Mouse (Mus musculus) liver, embryonic 13.5 days (tissue): ENCODE measurements around the gene Aaed1. TPM values are rescaled to one million over a fixed set of nuclear protein-coding genes. Genes with fewer than 3 reads are reported as not detected.
"Not testable (repeated sequence)": the region's sequence is repeated elsewhere in the genome, so short reads cannot be mapped to it uniquely, and the experiment has no call there.

Experiments
- ATAC-seq: fragments of 200-750 bp; cut with Nextera tagmentation; 2 replicates; pipeline ENCODE4 v1.8.0; 2017; ENCODE audit warnings: low read depth, mild to moderate bottlenecking, moderate number of reproducible peaks, moderate library complexity
- DNase-seq: peaks from one replicate; pipeline ENCODE4 v3.0.0; 2022
- H3K27ac ChIP-seq: fragments of 300-500 bp; sonication (generic); 2 replicates; pipeline ENCODE4 v1.5.1; 2015; ENCODE audit warnings: moderate library complexity, mild to moderate bottlenecking, inconsistent platforms
- H3K27me3 ChIP-seq: fragments of 300-500 bp; sonication (generic); 2 replicates; pipeline ENCODE4 v1.6.1; 2015; ENCODE audit warnings: mild to moderate bottlenecking, inconsistent platforms
- H3K36me3 ChIP-seq: fragments of 300-500 bp; sonication (generic); 2 replicates; pipeline ENCODE4 v1.6.1; 2015; ENCODE audit warnings: mild to moderate bottlenecking, inconsistent platforms
- H3K4me1 ChIP-seq: fragments of 300-500 bp; sonication (generic); replicated peaks from 2 replicates; pipeline ENCODE4 v1.6.1; 2015; ENCODE audit warnings: inconsistent platforms
- H3K4me2 ChIP-seq: fragments of 300-500 bp; sonication (generic); 2 replicates; pipeline ENCODE4 v1.6.1; 2015; ENCODE audit warnings: inconsistent platforms, mild to moderate bottlenecking, moderate library complexity
- H3K4me3 ChIP-seq: fragments of 300-500 bp; sonication (generic); replicated peaks from 2 replicates; pipeline ENCODE4 v1.5.1; 2015; ENCODE audit warnings: mild to moderate bottlenecking, inconsistent platforms
- H3K9ac ChIP-seq: fragments of 300-500 bp; sonication (generic); 2 replicates; pipeline ENCODE4 v1.6.1; 2015; ENCODE audit warnings: mild to moderate bottlenecking, inconsistent platforms
- H3K9me3 ChIP-seq: fragments of 300-500 bp; sonication (generic); replicated peaks from 2 replicates; pipeline ENCODE4 v1.6.1; 2016; ENCODE audit warnings: inconsistent platforms
- WGBS: fragments of 180-500 bp; shearing (Covaris S2); methylation state at CpG from one replicate; pipeline ENCODE4 v1.1.7; 2015; ENCODE audit not compliant: insufficient replicate concordance; 5-methylcytosine and 5-hydroxymethylcytosine counted together
- polyA plus RNA-seq: library from polyadenylated mRNA; unstranded; fragments of >200 nt; fragmentation: Nextera tagmentation; extraction: Ambion mirVana; gene quantifications from 2 replicates; pipeline ENCODE4 v1.2.1, GENCODE M21; 2015

The Aaed1 gene
- polyA plus RNA-seq, 1 experiment from 2014 or later: 21.6 TPM

GRCm38 (mm10) chr13:64273352-64273751, 39.2 kb downstream of the Aaed1 start:
- DNase-seq (no peak), ATAC-seq (no peak)
- no peaks in the 10 kb centered on the region for H3K36me3 ChIP-seq
- 34% methylated on average over 8 of the region's 8 CpGs for WGBS
- H3K27me3 ChIP-seq: peaks cover 48% of the 10 kb centered on the region
- H3K9me3 ChIP-seq: no peaks in the 10 kb centered on the region
- H3K4me2 ChIP-seq: peak overlapping the region; percentile 98
- H3K27ac ChIP-seq: no peak overlapping the region
- no peak overlapping the region for H3K9ac ChIP-seq
- H3K4me3 ChIP-seq: no peak overlapping the region
- peaks cover 25% of the 10 kb centered on the region for H3K4me1 ChIP-seq

- no peak for ATAC-seq
- DNase-seq: no peak
- Histone ChIP-seq H3K36me3 (no peaks in the 10 kb centered on the region), H3K4me1 (no peaks in the 10 kb centered on the region), H3K4me3 (no peak overlapping the region), H3K9ac (no peak overlapping the region), H3K27me3 (peaks cover 25% of the 10 kb centered on the region), H3K4me2 (no peak overlapping the region), H3K9me3 (no peaks in the 10 kb centered on the region), H3K27ac (no peak overlapping the region)
- 40% methylated on average over 4 of the region's 4 CpGs for WGBS
These were observed 44.1 kb downstream of the Aaed1 start for GRCm38 (mm10) chr13:64268384-64268783.

- no peak overlapping the region for H3K27ac ChIP-seq
- H3K4me2 ChIP-seq: no peak overlapping the region
- no peaks in the 10 kb centered on the region for H3K36me3 ChIP-seq
- H3K9ac ChIP-seq: no peak overlapping the region
- no peak for DNase-seq
- no peaks in the 10 kb centered on the region for H3K9me3 ChIP-seq
- no peak overlapping the region for H3K4me3 ChIP-seq
- H3K27me3 ChIP-seq: peaks cover 15% of the 10 kb centered on the region
- no peaks in the 10 kb centered on the region for H3K4me1 ChIP-seq
- no peak for ATAC-seq
- WGBS: 45% methylated on average over 9 of the region's 9 CpGs
These were observed 45.4 kb downstream of the Aaed1 start for GRCm38 (mm10) chr13:64267151-64267550.

GRCm38 (mm10) chr13:64264586-64264985, 47.9 kb downstream of the Aaed1 start:
- Histone ChIP-seq H3K9ac (no peak overlapping the region), H3K27ac (no peak overlapping the region), H3K36me3 (no peaks in the 10 kb centered on the region), H3K27me3 (no peaks in the 10 kb centered on the region), H3K4me3 (no peak overlapping the region), H3K4me2 (no peak overlapping the region), H3K9me3 (no peaks in the 10 kb centered on the region), H3K4me1 (no peaks in the 10 kb centered on the region)
- no peak for ATAC-seq
- DNase-seq: no peak
- 71% methylated on average over 6 of the region's 6 CpGs for WGBS

GRCm38 (mm10) chr13:64259903-64260302, 52.6 kb downstream of the Aaed1 start:
- 82% methylated on average over 7 of the region's 7 CpGs for WGBS
- no peak overlapping the region for H3K9ac ChIP-seq
- ATAC-seq (no peak), DNase-seq (no peak)
- no peaks in the 10 kb centered on the region for H3K27me3 ChIP-seq
- H3K4me2 ChIP-seq: no peak overlapping the region
- H3K9me3 ChIP-seq: no peaks in the 10 kb centered on the region
- no peaks in the 10 kb centered on the region for H3K4me1 ChIP-seq
- H3K4me3 ChIP-seq: no peak overlapping the region
- H3K27ac ChIP-seq: no peak overlapping the region
- no peaks in the 10 kb centered on the region for H3K36me3 ChIP-seq

GRCm38 (mm10) chr13:64258516-64258821, 54.0 kb downstream of the Aaed1 start:
- H3K36me3 ChIP-seq: no peaks in the 10 kb centered on the region
- H3K4me3 ChIP-seq: no peak overlapping the region
- H3K27ac ChIP-seq: no peak overlapping the region
- no peaks in the 10 kb centered on the region for H3K27me3 ChIP-seq
- WGBS: 71% methylated on average over 4 of the region's 4 CpGs
- no peak for ATAC-seq
- H3K9ac ChIP-seq: no peak overlapping the region
- H3K4me2 ChIP-seq: no peak overlapping the region
- 0 out of 2 replicates have a peak, but pooled peaks cover under 1% of the 10 kb centered on the region for H3K4me1 ChIP-seq
- H3K9me3 ChIP-seq: no peaks in the 10 kb centered on the region
- no peak for DNase-seq

- Histone ChIP-seq H3K9me3 (no peaks in the 10 kb centered on the region), H3K4me2 (no peak overlapping the region), H3K4me1 (0 out of 2 replicates have a peak, but pooled peaks cover 2% of the 10 kb centered on the region), H3K27me3 (no peaks in the 10 kb centered on the region), H3K4me3 (no peak overlapping the region), H3K27ac (no peak overlapping the region), H3K36me3 (no peaks in the 10 kb centered on the region), H3K9ac (no peak overlapping the region)
- WGBS: 58% methylated on average over 5 of the region's 5 CpGs
- DNase-seq: no peak
- no peak for ATAC-seq
These were observed 54.5 kb downstream of the Aaed1 start for GRCm38 (mm10) chr13:64257814-64258515.

- Histone ChIP-seq H3K4me1 (peaks cover 5% of the 10 kb centered on the region), H3K27me3 (no peaks in the 10 kb centered on the region), H3K27ac (no peak overlapping the region), H3K4me3 (no peak overlapping the region), H3K9me3 (no peaks in the 10 kb centered on the region), H3K9ac (no peak overlapping the region), H3K36me3 (no peaks in the 10 kb centered on the region), H3K4me2 (no peak overlapping the region)
- DNase-seq (no peak), ATAC-seq (no peak)
- 73% methylated on average over 12 of the region's 12 CpGs for WGBS
These were observed 55.3 kb downstream of the Aaed1 start for GRCm38 (mm10) chr13:64257010-64257813.

- 64% methylated on average over 11 of the region's 11 CpGs for WGBS
- ATAC-seq, H3K27me3 ChIP-seq, DNase-seq, H3K4me3 ChIP-seq, H3K4me2 ChIP-seq, H3K27ac ChIP-seq, H3K36me3 ChIP-seq, H3K9ac ChIP-seq, H3K9me3 ChIP-seq: not testable (repeated sequence)
- peaks cover 24% of the 10 kb centered on the region for H3K4me1 ChIP-seq
These were observed 58.3 kb downstream of the Aaed1 start for GRCm38 (mm10) chr13:64254185-64254584.

- no peaks in the 10 kb centered on the region for H3K36me3 ChIP-seq
- H3K27me3 ChIP-seq: no peaks in the 10 kb centered on the region
- no peak overlapping the region for H3K27ac ChIP-seq
- no peak overlapping the region for H3K9ac ChIP-seq
- ATAC-seq: no peak
- no peak for DNase-seq
- H3K4me2 ChIP-seq: no peak overlapping the region
- H3K4me1 ChIP-seq: peaks cover 28% of the 10 kb centered on the region
- no peak overlapping the region for H3K4me3 ChIP-seq
- H3K9me3 ChIP-seq: no peaks in the 10 kb centered on the region
These were observed 58.8 kb downstream of the Aaed1 start for GRCm38 (mm10) chr13:64253697-64254096.

- Histone ChIP-seq H3K4me1 (peaks cover 38% of the 10 kb centered on the region), H3K27me3 (no peaks in the 10 kb centered on the region), H3K36me3 (no peaks in the 10 kb centered on the region), H3K4me3 (no peak overlapping the region), H3K9me3 (no peaks in the 10 kb centered on the region), H3K4me2 (no peak overlapping the region), H3K9ac (no peak overlapping the region), H3K27ac (no peak overlapping the region)
- DNase-seq (no peak), ATAC-seq (no peak)
- 29% methylated on average over 5 of the region's 5 CpGs for WGBS
These were observed 60.4 kb downstream of the Aaed1 start for GRCm38 (mm10) chr13:64252147-64252546.

GRCm38 (mm10) chr13:64250363-64250762, 62.1 kb downstream of the Aaed1 start:
- H3K9ac ChIP-seq: peak overlapping the region; percentile 22; the same call in 1 of the 2 replicates
- H3K4me3 ChIP-seq: no peak overlapping the region
- H3K4me1 ChIP-seq: peaks cover 38% of the 10 kb centered on the region
- no peaks in the 10 kb centered on the region for H3K9me3 ChIP-seq
- ATAC-seq (no peak), DNase-seq (no peak)
- H3K36me3 ChIP-seq: no peaks in the 10 kb centered on the region
- 10% methylated on average over 1 of the region's 1 CpGs for WGBS
- H3K27ac ChIP-seq: no peak overlapping the region
- H3K4me2 ChIP-seq: no peak overlapping the region
- H3K27me3 ChIP-seq: no peaks in the 10 kb centered on the region
